Mouse (Mus musculus) erythroid progenitor cell, adult 5-6 weeks (primary cell): Measurements from ENCODE around the gene Acot6. TPM values are rescaled to one million over a fixed set of nuclear protein-coding genes. Genes with fewer than 3 reads are reported as not detected.

Experiments used
- ATAC-seq: replicated peaks from 2 replicates; pipeline ENCODE4 v1.8.0; 2016; ENCODE audit warnings: moderate number of reproducible peaks, mild to moderate bottlenecking, moderate TSS enrichment, inconsistent platforms; ENCODE audit not compliant: poor library complexity, low FRiP score, severe bottlenecking
- total RNA-seq, 2 experiments: library from RNA; stranded (forward) in 1 of 2; stranded (reverse) in 1 of 2; fragments of 150-400 nt in 1 of 2; fragments of 186-747, 209-891 nt in 1 of 2; gene quantifications; 2 replicates each; pipeline versions ENCODE4 v1.2.3 to v1.2.4; 2015 to 2017; ENCODE audit warnings: low replicate concordance in 2 of 2

The Acot6 gene
- total RNA-seq, 2 experiments from 2014 or later: not detected

- 0 out of 2 replicates have a peak, but pooled peaks have one; percentile 0 for ATAC-seq
Observed at GRCm38 (mm10) chr12:84148622-84149012, 48.2 kb downstream of the Acot6 start.

- no peak for ATAC-seq
Observed at GRCm38 (mm10) chr12:84149971-84150370, 49.5 kb downstream of the Acot6 start.

- peak; percentile 74 for ATAC-seq
Observed at GRCm38 (mm10) chr12:84150976-84151375, 50.5 kb downstream of the Acot6 start.

GRCm38 (mm10) chr12:84151911-84152310 lies 51.5 kb downstream of the Acot6 start:
- no peak for ATAC-seq

- ATAC-seq: peak; percentile 43
Observed at GRCm38 (mm10) chr12:84152352-84153190, 52.1 kb downstream of the Acot6 start.

- ATAC-seq: no peak
Observed at GRCm38 (mm10) chr12:84153414-84153813, 53.0 kb downstream of the Acot6 start.

GRCm38 (mm10) chr12:84154786-84155522 lies 54.5 kb downstream of the Acot6 start:
- ATAC-seq: no peak

GRCm38 (mm10) chr12:84155523-84155871 lies 55.0 kb downstream of the Acot6 start:
- no peak for ATAC-seq

- no peak for ATAC-seq
Observed at GRCm38 (mm10) chr12:84156210-84156609, 55.8 kb downstream of the Acot6 start.

GRCm38 (mm10) chr12:84158156-84158555 lies 57.7 kb downstream of the Acot6 start:
- no peak for ATAC-seq

- no peak for ATAC-seq
Observed at GRCm38 (mm10) chr12:84160491-84160890, 60.0 kb downstream of the Acot6 start.

Other genes starting within 250 kb of the Acot6 start
- 8.6 and 12.6 TPM in 2 replicates for gene Numb, start 178.7 kb upstream of the Acot6 start, total RNA-seq (2015; ENCODE audit: low replicate concordance)
- 18.7 and 31.4 TPM in 2 replicates for gene Numb, start 178.7 kb upstream of the Acot6 start, total RNA-seq (2017; ENCODE audit: low replicate concordance)
- gene Riox1, start 150.0 kb upstream of the Acot6 start, total RNA-seq (2015; ENCODE audit: low replicate concordance): 6.7 TPM in 1 of 2 replicates, not detected in the other
- 2.0 and 2.2 TPM in 2 replicates for gene Riox1, start 150.0 kb upstream of the Acot6 start, total RNA-seq (2017; ENCODE audit: low replicate concordance)
- not detected in 2 replicates for gene Heatr4, start 115.8 kb upstream of the Acot6 start, total RNA-seq (2015; ENCODE audit: low replicate concordance)
- not detected in 2 replicates for gene Heatr4, start 115.8 kb upstream of the Acot6 start, total RNA-seq (2017; ENCODE audit: low replicate concordance)
- gene Acot2, start 112.8 kb upstream of the Acot6 start, total RNA-seq (2015; ENCODE audit: low replicate concordance): 0.72 and 1.3 TPM in 2 replicates
- 0.53 and 0.77 TPM in 2 replicates for gene Acot2, start 112.8 kb upstream of the Acot6 start, total RNA-seq (2017; ENCODE audit: low replicate concordance)
- gene Acot1, start 91.2 kb upstream of the Acot6 start, total RNA-seq (2015; ENCODE audit: low replicate concordance): 2.2 TPM in 1 of 2 replicates, not detected in the other
- 13.4 TPM in 1 of 2 replicates, not detected in the other for gene Acot1, start 91.2 kb upstream of the Acot6 start, total RNA-seq (2017; ENCODE audit: low replicate concordance)
- not detected in 2 replicates for gene Acot4, start 62.3 kb upstream of the Acot6 start, total RNA-seq (2015; ENCODE audit: low replicate concordance)
- not detected in 2 replicates for gene Acot4, start 62.3 kb upstream of the Acot6 start, total RNA-seq (2017; ENCODE audit: low replicate concordance)
- gene Gm49366, start 61.7 kb upstream of the Acot6 start, total RNA-seq (2015; ENCODE audit: low replicate concordance): not detected in 2 replicates
- gene Gm49366, start 61.7 kb upstream of the Acot6 start, total RNA-seq (2017; ENCODE audit: low replicate concordance): not detected in 2 replicates
- gene Acot3, start 48.5 kb upstream of the Acot6 start, total RNA-seq (2015; ENCODE audit: low replicate concordance): not detected in 2 replicates
- not detected in 2 replicates for gene Acot3, start 48.5 kb upstream of the Acot6 start, total RNA-seq (2017; ENCODE audit: low replicate concordance)
- gene Acot5, start 31.3 kb upstream of the Acot6 start, total RNA-seq (2015; ENCODE audit: low replicate concordance): not detected in 2 replicates
- not detected in 2 replicates for gene Acot5, start 31.3 kb upstream of the Acot6 start, total RNA-seq (2017; ENCODE audit: low replicate concordance)
- gene Dnal1, start 13.7 kb downstream of the Acot6 start, total RNA-seq (2015; ENCODE audit: low replicate concordance): not detected in 2 replicates
- gene Dnal1, start 13.7 kb downstream of the Acot6 start, total RNA-seq (2017; ENCODE audit: low replicate concordance): 0.08 and 2.2 TPM in 2 replicates
- 8.4 and 11.9 TPM in 2 replicates for gene Pnma1, start 47.8 kb downstream of the Acot6 start, total RNA-seq (2015; ENCODE audit: low replicate concordance)
- gene Pnma1, start 47.8 kb downstream of the Acot6 start, total RNA-seq (2017; ENCODE audit: low replicate concordance): 13.5 and 15.9 TPM in 2 replicates
- 20.9 and 23.5 TPM in 2 replicates for gene Elmsan1, start 118.2 kb downstream of the Acot6 start, total RNA-seq (2015; ENCODE audit: low replicate concordance)
- gene Elmsan1, start 118.2 kb downstream of the Acot6 start, total RNA-seq (2017; ENCODE audit: low replicate concordance): 29.0 and 51.1 TPM in 2 replicates
- gene Ptgr2, start 184.6 kb downstream of the Acot6 start, total RNA-seq (2015; ENCODE audit: low replicate concordance): 8.4 and 12.6 TPM in 2 replicates
- gene Ptgr2, start 184.6 kb downstream of the Acot6 start, total RNA-seq (2017; ENCODE audit: low replicate concordance): 29.3 and 32.6 TPM in 2 replicates
- 54.1 and 72.5 TPM in 2 replicates for gene Zfp410, start 216.2 kb downstream of the Acot6 start, total RNA-seq (2015; ENCODE audit: low replicate concordance)
- gene Zfp410, start 216.2 kb downstream of the Acot6 start, total RNA-seq (2017; ENCODE audit: low replicate concordance): 63.2 and 85.4 TPM in 2 replicates